Mouse (Mus musculus) cortical plate, adult 2 months (tissue): Measurements from ENCODE around the gene Tbcd.

Source experiments
- CTCF ChIP-seq: fragments of 200-500 bp; IDR thresholded peaks from 2 replicates; pipeline ENCODE4 v1.5.1; 2011; ENCODE audit warnings: mild to moderate bottlenecking, control low read depth, low read length; ENCODE audit not compliant: insufficient read depth; ENCODE audit errors: extremely low read depth
- POLR2A ChIP-seq: fragments of 200-500 bp; IDR thresholded peaks from 2 replicates; pipeline ENCODE4 v1.6.1; 2011; ENCODE audit warnings: mild to moderate bottlenecking, low read length, control low read depth; ENCODE audit not compliant: insufficient read depth; ENCODE audit errors: extremely low read depth

- no peak for TF ChIP-seq POLR2A
- TF ChIP-seq CTCF = no peak
These were observed 189.9 kb downstream of the Tbcd start for GRCm38 (mm10) chr11:121641501-121642145.
